ENCODE assay signal across 7 mouse cellular contexts in the genomic region with DNA sequence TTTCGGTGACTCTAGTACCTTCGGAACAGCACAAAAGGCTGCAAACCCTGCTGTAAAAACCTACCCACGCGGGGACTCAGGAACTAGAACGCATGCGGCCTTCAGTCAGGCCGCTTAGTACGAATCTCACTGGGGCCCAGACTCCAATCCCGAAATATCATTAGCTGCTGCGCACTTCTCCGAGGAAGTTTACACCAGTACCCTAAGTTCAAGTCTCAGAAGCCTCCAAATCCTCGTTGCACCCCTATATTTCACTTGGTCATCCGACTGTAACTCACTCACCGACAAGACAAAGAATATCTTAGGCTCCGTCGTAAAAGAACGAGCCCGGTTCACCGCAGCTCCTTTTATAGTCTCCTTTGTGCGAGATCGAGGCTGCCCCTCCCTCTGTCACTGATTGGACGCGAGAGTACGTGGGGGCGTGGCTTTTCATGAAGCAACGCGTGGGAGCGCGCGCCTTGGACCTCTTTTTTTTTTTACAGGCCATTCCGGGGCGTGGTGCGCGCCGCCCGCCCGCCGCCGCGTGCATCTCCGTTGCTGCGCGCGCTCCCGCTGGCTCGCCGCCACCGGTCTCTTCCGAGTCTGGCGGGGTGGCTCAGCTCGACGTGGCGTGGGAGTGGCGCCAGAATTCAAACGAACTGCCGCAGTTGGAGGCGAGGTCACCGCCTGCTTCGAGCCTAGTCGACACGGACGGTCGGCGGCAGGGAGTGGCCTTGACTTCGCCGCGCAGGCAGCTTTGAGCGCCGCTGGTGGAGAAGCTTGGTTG. TPM values are rescaled to one million over a fixed set of nuclear protein-coding genes. Genes with fewer than 3 reads are reported as not detected.
DNase-seq lines count a peak whose midpoint lies in the region; ATAC-seq lines count a peak whose summit lies in the region.

No protein-coding gene starts in this region.

- H3K9me3 ChIP-seq in intestine, embryonic 16.5 days (ENCODE audit: control insufficient read depth, low read length) = no peaks in the 10 kb centered on the region
- H3K9me3 ChIP-seq in midbrain, embryonic 11.5 days (ENCODE audit: control insufficient read depth, low read length) = no peaks in the 10 kb centered on the region

- WGBS in intestine, embryonic 16.5 days = under 1% methylated on average over 68 of the region's 69 CpGs
- WGBS in midbrain, embryonic 11.5 days = under 1% methylated on average over 69 of the region's 69 CpGs

- peak overlapping the region; percentile 95 for H3K9ac ChIP-seq in intestine, embryonic 16.5 days (ENCODE audit: low read depth, low read length)
- peak overlapping the region; percentile 99 for H3K9ac ChIP-seq in midbrain, embryonic 11.5 days (ENCODE audit: low read length)

- peak; percentile 98 for DNase-seq in adrenal gland, adult 2 months
- DNase-seq in embryo, embryonic 11.5 days (ENCODE audit: low read depth, low spot score) = peak; percentile 97
- peak; percentile 99 for DNase-seq in gastrocnemius, postnatal 4 days (ENCODE audit: low spot score in 2 of 2)
- peak; percentile 94 for DNase-seq in left cerebral cortex, postnatal 36 days (ENCODE audit: low spot score in 2 of 2)
- DNase-seq in midbrain, embryonic 11.5 days (ENCODE audit: low spot score, missing footprints) = peak; percentile 100
- DNase-seq in skeletal muscle tissue, adult 2 months (ENCODE audit: low read depth, low spot score) = peak; percentile 99

- peaks cover 6% of the 10 kb centered on the region; the same call in 1 of the 2 replicates for H3K4me1 ChIP-seq in intestine, embryonic 16.5 days (ENCODE audit: control insufficient read depth, insufficient read depth, low read length)
- peaks cover 8% of the 10 kb centered on the region; the same call in 1 of the 2 replicates for H3K4me1 ChIP-seq in midbrain, embryonic 11.5 days (ENCODE audit: control insufficient read depth, insufficient read depth, low read length)

- peak overlapping the region; percentile 84 for H3K4me2 ChIP-seq in intestine, embryonic 16.5 days (ENCODE audit: low read depth, low read length)
- H3K4me2 ChIP-seq in midbrain, embryonic 11.5 days = peak overlapping the region; percentile 81

- peak overlapping the region; percentile 81 for H3K4me3 ChIP-seq in intestine, embryonic 16.5 days (ENCODE audit: low read length)
- H3K4me3 ChIP-seq in midbrain, embryonic 11.5 days (ENCODE audit: low read depth, low read length) = peak overlapping the region; percentile 86

- intact Hi-C loops in left cerebral cortex, postnatal 36 days (cut with DNase I) = loop anchor here (1.0 kb wide), 1 partner anchor 41 kb away; no protein-coding TSS in a partner anchor

- H3K27me3 ChIP-seq in intestine, embryonic 16.5 days (replicated peaks; ENCODE audit: control insufficient read depth, insufficient read depth, low read length) = no peaks in the 10 kb centered on the region
- H3K27me3 ChIP-seq in midbrain, embryonic 11.5 days (ENCODE audit: control insufficient read depth, insufficient read depth, low read length) = no peaks in the 10 kb centered on the region

- H3K36me3 ChIP-seq in intestine, embryonic 16.5 days (ENCODE audit: control insufficient read depth, insufficient read depth, low read length) = no peaks in the 10 kb centered on the region
- H3K36me3 ChIP-seq in midbrain, embryonic 11.5 days (ENCODE audit: control insufficient read depth, insufficient read depth, low read length) = peaks cover 4% of the 10 kb centered on the region

- H3K27ac ChIP-seq in intestine, embryonic 16.5 days (ENCODE audit: low read length) = peak overlapping the region; percentile 92
- H3K27ac ChIP-seq in midbrain, embryonic 11.5 days (ENCODE audit: low read depth, low read length) = peak overlapping the region; percentile 86

- ATAC-seq in intestine, embryonic 16.5 days = peak; percentile 96
- peak; percentile 90 for ATAC-seq in midbrain, embryonic 11.5 days (ENCODE audit: low FRiP score)

RNA-seq across cellular contexts. Expression of gene Zfp949, which starts 25.1 kb away (rescaled TPM):
- 10 to 100 TPM in 1 of 2 experiments, 1 to 10 TPM in 1; 9.1 to 10.9 TPM for total RNA-seq in adrenal gland, adult 2 months (2021)
- polyA plus RNA-seq in adrenal gland, adult 2 months (2012; rRNA removed) = 0.95 and 1.4 TPM in 2 replicates
- total RNA-seq in gastrocnemius, postnatal 4 days (2021) = 1 to 10 TPM; 6.1 to 6.3 TPM
- polyA plus RNA-seq in intestine, embryonic 16.5 days (2015; fragmentation: Nextera tagmentation; extraction: Ambion mirVana) = 7.4 and 7.5 TPM in 2 replicates
- total RNA-seq in left cerebral cortex, postnatal 36 days (2021) = 10 to 100 TPM; 22.4 to 23.8 TPM
- 7.6 and 9.6 TPM in 2 replicates for polyA plus RNA-seq in midbrain, embryonic 11.5 days (2014; fragmentation: Nextera tagmentation; extraction: Ambion mirVana)

RNA-seq across cellular contexts. Expression of gene Syncrip, which starts 40.4 kb away (rescaled TPM):
- 10 to 100 TPM; 67.6 to 69.1 TPM for total RNA-seq in adrenal gland, adult 2 months (2021)
- 3.1 and 4.5 TPM in 2 replicates for polyA plus RNA-seq in adrenal gland, adult 2 months (2012; rRNA removed)
- 100 to 1,000 TPM in 1 of 2 experiments, 10 to 100 TPM in 1; 91.0 to 105 TPM for total RNA-seq in gastrocnemius, postnatal 4 days (2021)
- 60.2 and 72.3 TPM in 2 replicates for polyA plus RNA-seq in intestine, embryonic 16.5 days (2015; fragmentation: Nextera tagmentation; extraction: Ambion mirVana)
- total RNA-seq in left cerebral cortex, postnatal 36 days (2021) = 10 to 100 TPM; 58.2 to 67.8 TPM
- 132 and 142 TPM in 2 replicates for polyA plus RNA-seq in midbrain, embryonic 11.5 days (2014; fragmentation: Nextera tagmentation; extraction: Ambion mirVana)

RNA-seq across cellular contexts. Expression of gene Trim43a, which starts 57.9 kb away (rescaled TPM):
- total RNA-seq in adrenal gland, adult 2 months (2021) = under 1 TPM; 0.31 to 0.46 TPM
- not detected in 2 replicates for polyA plus RNA-seq in adrenal gland, adult 2 months (2012; rRNA removed)
- not detected for total RNA-seq in gastrocnemius, postnatal 4 days (2021)
- polyA plus RNA-seq in intestine, embryonic 16.5 days (2015; fragmentation: Nextera tagmentation; extraction: Ambion mirVana) = 0.13 TPM in 1 of 2 replicates, not detected in the other
- total RNA-seq in left cerebral cortex, postnatal 36 days (2021) = 1 to 10 TPM; 1.2 to 1.5 TPM
- not detected in 2 replicates for polyA plus RNA-seq in midbrain, embryonic 11.5 days (2014; fragmentation: Nextera tagmentation; extraction: Ambion mirVana)

Comparison
In these comparisons a context has a peak if more than half of its experiments do, and no peak if none do; other contexts are left out.
1. Peak in every context shown above with its lines: DNase-seq, ATAC-seq, H3K4me3 ChIP-seq and H3K27ac ChIP-seq.